Mouse (Mus musculus) cerebellum, adult 2 months (tissue): ENCODE measurements at regions not wholly inside any gene's neighbourhood (a gene's known extent, or its start where the extent isn't known, plus 50 kb on each side); places are given as distances from the start of the nearest gene placed in this dataset.

ENCODE experiments used
- CTCF ChIP-seq: fragments of 200-500 bp; IDR thresholded peaks from 2 replicates; pipeline ENCODE4 v1.5.1; 2011; ENCODE audit warnings: low read depth, mild to moderate bottlenecking, control low read depth, low read length, moderate library complexity, borderline replicate concordance; ENCODE audit not compliant: insufficient read depth
- POLR2A ChIP-seq: fragments of 200-500 bp; IDR thresholded peaks from 2 replicates; pipeline ENCODE4 v1.6.1; 2011; ENCODE audit warnings: low read length, control low read depth, borderline replicate concordance; ENCODE audit not compliant: insufficient read depth

DNA sequence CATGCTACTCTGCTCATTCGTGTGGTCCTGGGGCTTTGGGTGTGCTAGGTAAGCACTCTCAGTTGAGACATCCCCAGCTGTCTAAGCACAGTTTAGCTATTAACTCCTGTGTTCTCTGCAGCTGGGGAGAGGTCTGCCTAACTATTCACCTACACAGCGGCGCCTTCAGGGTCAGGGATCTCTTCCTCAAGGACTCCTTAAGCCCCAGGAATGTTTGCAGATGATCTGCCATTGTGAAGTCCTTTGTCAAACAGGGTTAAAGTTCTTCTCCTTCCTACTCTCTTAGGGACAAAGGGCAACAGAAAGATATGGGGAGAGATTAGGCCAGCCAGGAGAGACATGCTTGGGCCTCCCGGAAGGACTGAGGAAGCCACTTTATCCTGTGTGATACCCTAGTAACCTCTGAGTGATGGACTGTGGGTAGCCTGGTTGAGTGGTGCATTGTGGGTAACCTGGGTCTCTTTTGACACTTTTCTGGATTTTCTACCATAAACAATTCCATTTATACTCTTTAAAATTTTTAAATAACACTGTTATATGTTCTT lies 51.7 kb upstream of the Podxl start:
- TF ChIP-seq POLR2A, result no peak
- no peak for TF ChIP-seq CTCF
